31 mouse cellular contexts compared by ENCODE assay signal in the genomic region with DNA sequence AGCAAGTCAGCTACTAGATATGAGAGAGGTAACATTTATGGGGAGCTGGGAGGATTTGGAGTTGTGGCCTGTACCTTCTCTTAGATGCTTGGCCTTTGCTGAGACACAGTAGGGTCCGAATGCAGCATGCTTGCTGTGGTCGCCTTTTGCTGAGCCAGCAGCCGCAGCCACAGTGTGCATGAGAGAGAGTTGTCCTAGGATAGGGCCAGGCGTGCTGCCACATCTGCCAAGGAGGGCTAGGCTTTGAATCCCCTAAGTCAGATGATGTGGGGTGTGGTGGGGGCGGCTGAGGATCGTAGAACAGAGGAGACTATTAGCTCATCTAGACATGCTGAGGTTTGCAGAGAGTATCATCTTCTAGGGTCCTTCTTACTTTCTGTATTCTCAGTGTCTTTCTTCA.
"Had no signal": no experiment of that assay in that cellular context is flagged by ENCODE, and none has a peak within 500 bp of the region (broad histone marks: within the 10 kb centered on the region; RNA-seq: fewer than 3 reads in every experiment).

No protein-coding gene starts in this region.

- H3K27ac ChIP-seq: limb, embryonic 10.5 days; limb, embryonic 12.5 days; limb, embryonic 13.5 days; limb, embryonic 15.5 days; liver, embryonic 12.5 days; liver, embryonic 13.5 days; liver, embryonic 14.5 days; liver, embryonic 15.5 days; lung, embryonic 15.5 days; macrophage; midbrain, embryonic 10.5 days; midbrain, embryonic 12.5 days; midbrain, embryonic 13.5 days; midbrain, embryonic 15.5 days; neural tube, embryonic 12.5 days had no signal

- H3K9ac ChIP-seq: limb, embryonic 12.5 days; limb, embryonic 13.5 days; limb, embryonic 15.5 days; liver, embryonic 12.5 days; liver, embryonic 13.5 days; liver, embryonic 14.5 days; liver, embryonic 15.5 days; liver, postnatal 0 days; lung, embryonic 14.5 days; lung, embryonic 15.5 days; midbrain, embryonic 12.5 days; midbrain, embryonic 13.5 days; midbrain, embryonic 15.5 days; neural tube, embryonic 12.5 days had no signal

- H3K4me3 ChIP-seq: limb, embryonic 10.5 days; limb, embryonic 12.5 days; limb, embryonic 13.5 days; limb, embryonic 15.5 days; liver, embryonic 12.5 days; liver, embryonic 13.5 days; liver, embryonic 15.5 days; lung, embryonic 15.5 days; megakaryocyte, embryonic 14.5 days; midbrain, embryonic 10.5 days; midbrain, embryonic 12.5 days; midbrain, embryonic 13.5 days; midbrain, embryonic 15.5 days; neural tube, embryonic 12.5 days had no signal

- H3K9me3 ChIP-seq: limb, embryonic 10.5 days; limb, embryonic 12.5 days; limb, embryonic 13.5 days; limb, embryonic 15.5 days; liver, embryonic 12.5 days; liver, embryonic 13.5 days; liver, embryonic 15.5 days; lung, embryonic 15.5 days; megakaryocyte, embryonic 14.5 days; midbrain, embryonic 10.5 days; midbrain, embryonic 12.5 days; midbrain, embryonic 13.5 days; midbrain, embryonic 15.5 days; neural tube, embryonic 12.5 days had no signal

- DNase-seq: left cerebral cortex, postnatal 4 days; liver; liver, embryonic 13.5 days; liver, postnatal 0 days; lung, adult 18-20 months; lung, adult 2 months; lung, embryonic 14.5 days; lung, postnatal 10 days; lung, postnatal 14 days; lung, postnatal 36 days; lung, postnatal 4 days; midbrain, embryonic 14.5 days had no signal

- H3K27me3 ChIP-seq: limb, embryonic 12.5 days; limb, embryonic 13.5 days; limb, embryonic 15.5 days; liver, embryonic 12.5 days; liver, embryonic 13.5 days; liver, embryonic 15.5 days; lung, embryonic 15.5 days; megakaryocyte, embryonic 14.5 days; midbrain, embryonic 12.5 days; midbrain, embryonic 13.5 days; midbrain, embryonic 15.5 days; neural tube, embryonic 12.5 days had no signal

- H3K4me2 ChIP-seq: limb, embryonic 12.5 days; limb, embryonic 13.5 days; limb, embryonic 15.5 days; liver, embryonic 11.5 days; liver, embryonic 12.5 days; liver, embryonic 13.5 days; liver, embryonic 15.5 days; lung, embryonic 14.5 days; lung, embryonic 15.5 days; midbrain, embryonic 11.5 days; midbrain, embryonic 12.5 days; midbrain, embryonic 13.5 days; midbrain, embryonic 15.5 days; neural tube, embryonic 12.5 days had no signal

- H3K4me1 ChIP-seq: limb, embryonic 12.5 days; limb, embryonic 15.5 days; liver, embryonic 12.5 days; liver, embryonic 13.5 days; liver, embryonic 15.5 days; lung, embryonic 15.5 days; midbrain, embryonic 10.5 days; midbrain, embryonic 12.5 days; midbrain, embryonic 13.5 days; midbrain, embryonic 15.5 days; neural tube, embryonic 12.5 days had no signal

- ATAC-seq: liver, embryonic 12.5 days; liver, postnatal 0 days; lung, postnatal 0 days; midbrain, embryonic 13.5 days; midbrain, embryonic 15.5 days; midbrain, embryonic 16.5 days had no signal
